Mouse (Mus musculus) heart, embryonic 11.5 days (tissue): ENCODE measurements around the gene Slc22a22. TPM values are rescaled to one million over a fixed set of nuclear protein-coding genes. Genes with fewer than 3 reads are reported as not detected.

ENCODE experiments used
- ATAC-seq: fragments of 200-750 bp; cut with Nextera tagmentation; replicated peaks from 2 replicates; pipeline ENCODE4 v1.8.0; 2017; ENCODE audit warnings: moderate library complexity; ENCODE audit not compliant: insufficient number of reproducible peaks, low FRiP score, low TSS enrichment
- H3K27ac ChIP-seq: fragments of 300-500 bp; sonication (generic); 2 replicates; pipeline ENCODE4 v1.5.1; 2014; ENCODE audit warnings: mild to moderate bottlenecking, low read depth, low read length
- H3K27me3 ChIP-seq: fragments of 300-500 bp; sonication (generic); 2 replicates; pipeline ENCODE4 v1.6.1; 2014; ENCODE audit warnings: mild to moderate bottlenecking, low read length, mixed read lengths; ENCODE audit not compliant: control insufficient read depth, insufficient read depth
- H3K36me3 ChIP-seq: fragments of 300-500 bp; sonication (generic); 2 replicates; pipeline ENCODE4 v1.6.1; 2014; ENCODE audit warnings: mild to moderate bottlenecking, low read length, moderate library complexity, mixed read lengths; ENCODE audit not compliant: control insufficient read depth, insufficient read depth
- H3K4me1 ChIP-seq: fragments of 300-500 bp; sonication (generic); 2 replicates; pipeline ENCODE4 v1.6.1; 2014; ENCODE audit warnings: low read length; ENCODE audit not compliant: control insufficient read depth, insufficient read depth
- H3K4me2 ChIP-seq: fragments of 300-500 bp; sonication (generic); 2 replicates; pipeline ENCODE4 v1.6.1; 2014; ENCODE audit warnings: mild to moderate bottlenecking, moderate library complexity
- H3K4me3 ChIP-seq: fragments of 300-500 bp; sonication (generic); 2 replicates; pipeline ENCODE4 v1.5.1; 2014; ENCODE audit warnings: low read depth, low read length
- H3K9ac ChIP-seq: fragments of 300-500 bp; sonication (generic); 2 replicates; pipeline ENCODE4 v1.6.1; 2014; ENCODE audit warnings: mild to moderate bottlenecking, low read depth, low read length, moderate library complexity
- H3K9me3 ChIP-seq: fragments of 300-500 bp; sonication (generic); replicated peaks from 2 replicates; pipeline ENCODE4 v1.6.1; 2016; ENCODE audit warnings: low read length; ENCODE audit not compliant: control insufficient read depth
- WGBS: fragments of 180-500 bp; shearing (Covaris S2); extraction: QIAGEN DNeasy Blood & Tissue Kit; methylation state at CpG from one replicate; pipeline ENCODE4 v1.1.7; 2014; ENCODE audit not compliant: insufficient replicate concordance; 5-methylcytosine and 5-hydroxymethylcytosine counted together
- polyA plus RNA-seq: library from polyadenylated mRNA; unstranded; fragments of >200 nt; fragmentation: Nextera tagmentation; extraction: Ambion mirVana; gene quantifications from 2 replicates; pipeline ENCODE4 v1.2.1, GENCODE M21; 2014

Slc22a22 gene
- polyA plus RNA-seq, result not detected in 2 replicates

DNA sequence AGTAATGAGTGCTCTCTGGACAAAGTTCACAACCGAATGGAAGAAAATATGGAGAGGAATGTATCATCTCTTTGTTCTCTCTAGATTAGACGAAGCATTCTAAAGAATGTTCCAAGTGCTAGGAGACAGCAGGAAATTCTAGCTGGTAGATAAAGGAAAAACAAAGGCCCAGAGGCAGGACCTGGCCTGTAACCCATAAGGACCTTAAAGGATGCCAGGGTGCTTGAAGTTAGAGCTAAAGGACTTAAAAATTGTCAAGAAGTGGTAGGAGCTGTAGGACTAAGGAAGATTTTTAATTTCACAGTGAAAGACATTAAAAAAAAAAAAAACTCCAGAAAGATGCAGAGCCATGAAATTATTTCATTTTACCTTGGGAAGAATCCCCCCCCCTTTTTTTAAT, at the start of gene Slc22a22:
TSS of gene Slc22a22 (minus strand) at position 101 of the 400 bp plus-strand sequence.
- Histone ChIP-seq H3K4me3 (no peak within 1 kb of the TSS), H3K36me3 (no peaks in the 10 kb centered on the region), H3K9ac (no peak within 1 kb of the TSS), H3K4me2 (no peak within 1 kb of the TSS), H3K9me3 (no peaks in the 10 kb centered on the region), H3K27me3 (no peaks in the 10 kb centered on the region), H3K27ac (no peak within 1 kb of the TSS), H3K4me1 (no peaks in the 10 kb centered on the region)
- ATAC-seq, result no peak
- WGBS, result 37% methylated on average over 2 of the region's 2 CpGs

DNA sequence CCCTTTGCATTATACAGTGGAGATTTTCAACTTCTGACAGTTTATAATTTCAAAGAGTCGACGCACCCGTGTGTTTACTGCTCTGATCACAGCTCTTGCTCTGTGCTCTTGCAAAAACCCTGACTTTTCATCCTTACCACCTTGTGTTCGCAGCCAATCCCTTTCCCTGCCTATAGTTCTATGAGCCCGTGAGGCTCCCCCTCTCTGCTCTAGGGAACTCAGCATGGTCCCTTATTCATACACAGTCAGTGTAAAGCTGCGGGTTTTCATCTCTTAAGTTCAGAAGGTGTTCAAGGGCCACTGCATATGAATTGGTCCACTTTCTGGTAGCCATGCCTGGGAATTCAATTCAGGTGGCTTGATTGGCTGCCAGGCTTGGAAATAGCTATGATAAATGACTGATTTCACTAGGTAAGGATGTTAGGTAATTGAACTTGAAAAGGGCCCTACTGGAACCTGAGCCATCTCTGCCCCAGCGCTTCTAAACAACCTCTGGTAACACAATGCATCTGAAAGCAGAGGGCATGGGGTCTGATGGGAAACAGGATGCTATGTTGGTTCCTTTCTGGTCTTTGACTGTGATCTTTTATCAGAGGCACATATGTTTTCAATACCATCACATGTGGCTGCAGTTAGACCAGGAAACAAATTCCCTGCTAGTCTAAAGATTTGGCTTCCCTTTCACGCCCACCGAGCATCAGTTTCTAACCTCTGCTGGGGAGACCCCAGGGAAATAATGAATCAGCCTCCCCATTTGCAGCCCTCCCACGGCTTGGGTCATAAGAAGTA, 46.3 kb upstream of the Slc22a22 start:
- H3K9me3 ChIP-seq, result no peaks in the 10 kb centered on the region
- no peak overlapping the region for H3K4me2 ChIP-seq
- no peak overlapping the region for H3K27ac ChIP-seq
- 64% methylated on average over 10 of the region's 10 CpGs for WGBS
- ATAC-seq, result no peak
- no peaks in the 10 kb centered on the region for H3K36me3 ChIP-seq
- no peak overlapping the region for H3K4me3 ChIP-seq
- no peak overlapping the region for H3K9ac ChIP-seq
- H3K4me1 ChIP-seq, result no peaks in the 10 kb centered on the region
- no peaks in the 10 kb centered on the region for H3K27me3 ChIP-seq

DNA sequence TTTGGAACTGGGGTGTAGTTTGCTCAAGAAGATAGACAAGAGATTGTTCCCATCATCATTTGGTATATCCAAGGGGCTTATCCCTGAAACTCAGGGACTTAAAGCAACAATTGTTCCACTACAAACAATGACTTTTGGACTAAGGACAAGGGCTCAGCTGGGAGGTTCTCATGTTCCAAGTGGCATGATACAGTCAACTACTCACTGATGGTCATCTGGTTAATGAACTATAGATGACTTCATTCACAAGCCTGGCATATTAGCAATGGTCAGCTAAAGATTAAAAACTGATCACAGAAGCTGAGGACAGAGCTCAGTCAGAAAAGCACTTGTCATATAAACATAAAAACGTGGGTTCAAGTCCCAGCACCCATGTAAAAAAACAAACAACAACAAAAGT, 44.7 kb upstream of the Slc22a22 start:
- WGBS, result 36% methylated on average over 1 of the region's 1 CpGs
- ATAC-seq, result no peak
- Histone ChIP-seq H3K36me3 (no peaks in the 10 kb centered on the region), H3K9ac (no peak overlapping the region), H3K4me3 (no peak overlapping the region), H3K4me2 (no peak overlapping the region), H3K27ac (no peak overlapping the region), H3K27me3 (no peaks in the 10 kb centered on the region), H3K4me1 (no peaks in the 10 kb centered on the region), H3K9me3 (no peaks in the 10 kb centered on the region)

DNA sequence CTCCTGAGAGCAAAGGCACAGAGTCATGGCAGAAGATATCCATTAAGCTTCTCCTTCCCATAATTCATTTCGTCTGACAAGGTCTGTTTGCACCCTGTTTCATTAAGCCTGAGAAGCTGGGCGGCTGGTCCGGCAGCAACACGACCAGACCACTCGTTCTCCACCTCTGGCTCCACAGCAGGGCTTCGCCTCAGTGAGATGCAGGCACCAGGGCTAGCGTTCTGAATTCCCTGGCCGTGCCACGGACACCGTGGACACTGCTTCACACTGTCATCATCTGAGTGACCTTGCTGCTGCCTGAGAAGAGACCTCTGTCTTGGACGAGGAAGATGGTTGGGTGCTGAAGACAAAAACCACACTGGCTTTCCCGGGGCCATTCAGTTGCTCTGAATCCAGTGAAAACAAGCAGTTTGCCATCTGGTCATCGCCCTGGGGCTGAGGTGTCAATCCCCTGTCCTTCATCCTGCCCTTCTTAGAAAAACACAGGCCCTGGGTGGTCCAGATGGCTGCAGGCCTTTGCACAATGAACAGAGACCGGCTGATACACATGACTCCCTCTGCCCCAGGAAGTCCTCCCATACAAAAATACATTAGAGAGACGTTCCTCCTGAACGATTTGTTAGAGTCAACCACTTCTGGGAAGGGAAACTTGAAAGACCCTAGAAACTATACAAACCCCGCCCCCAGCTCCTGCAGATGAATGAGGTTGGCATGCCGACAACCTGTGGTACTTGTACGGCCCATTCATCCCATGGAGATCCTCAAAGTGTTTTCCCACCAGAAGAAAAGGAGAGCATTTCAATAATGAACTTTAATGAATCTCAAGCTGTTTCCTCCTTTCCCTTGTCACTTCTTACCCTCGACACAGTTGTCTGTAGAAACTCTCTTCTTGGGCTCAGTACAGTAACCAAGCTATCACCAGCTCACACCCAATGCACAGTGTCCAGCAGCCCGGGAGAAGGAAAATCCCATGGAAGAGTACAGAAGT, 32.1 kb upstream of the Slc22a22 start:
- H3K36me3 ChIP-seq, result no peaks in the 10 kb centered on the region
- no peak for ATAC-seq
- no peak overlapping the region for H3K27ac ChIP-seq
- no peaks in the 10 kb centered on the region for H3K4me1 ChIP-seq
- no peak overlapping the region for H3K4me3 ChIP-seq
- 38% methylated on average over 21 of the region's 21 CpGs for WGBS
- no peaks in the 10 kb centered on the region for H3K27me3 ChIP-seq
- no peak overlapping the region for H3K4me2 ChIP-seq
- no peak overlapping the region for H3K9ac ChIP-seq
- peaks cover 7% of the 10 kb centered on the region for H3K9me3 ChIP-seq

DNA sequence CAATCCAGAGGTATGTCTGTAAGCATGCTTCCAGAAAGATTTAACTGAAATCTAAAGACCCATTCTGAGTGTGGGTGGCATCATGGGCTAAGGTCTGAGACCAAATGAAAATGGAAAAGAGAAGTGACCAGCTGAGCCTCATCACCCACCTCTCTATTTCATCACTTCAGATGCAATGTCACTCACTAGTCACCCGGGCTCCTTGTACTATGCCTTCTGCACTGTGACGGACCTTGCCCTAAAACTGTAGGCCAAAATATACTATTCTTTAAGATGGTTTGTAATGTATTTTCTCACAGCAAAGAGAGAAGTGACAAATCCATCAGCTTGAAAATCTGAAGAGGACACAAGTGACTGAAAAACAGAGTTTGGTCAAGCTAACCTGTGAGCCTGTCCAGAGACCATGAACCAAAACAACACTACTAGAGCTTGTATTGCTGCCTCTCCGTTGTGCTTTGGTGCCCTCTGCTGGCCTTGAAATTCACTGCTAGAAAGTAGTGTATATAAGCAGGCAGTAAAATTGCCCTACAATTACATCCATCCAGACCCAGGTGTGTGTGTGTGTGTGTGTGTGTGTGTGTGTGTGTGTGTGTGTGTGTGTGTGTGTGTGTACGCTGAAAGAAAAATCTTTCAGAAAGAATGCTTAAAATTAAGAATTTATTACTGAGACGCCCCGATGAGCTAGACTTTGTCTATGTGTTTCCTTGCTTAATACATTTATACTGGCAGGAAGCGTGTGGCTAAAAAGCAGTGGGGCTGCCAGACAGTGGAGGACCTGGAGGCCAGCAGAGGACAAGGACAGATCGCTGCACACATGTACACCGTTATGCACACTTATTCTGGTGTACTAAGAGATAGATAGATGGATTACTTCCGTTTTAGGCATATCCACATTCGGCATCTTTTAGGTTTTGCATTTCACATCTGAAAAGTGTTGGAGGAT, 31.1 kb upstream of the Slc22a22 start:
- Histone ChIP-seq H3K9ac (no peak overlapping the region), H3K36me3 (no peaks in the 10 kb centered on the region), H3K9me3 (peaks cover 1% of the 10 kb centered on the region; the same call in 1 of the 2 replicates), H3K4me2 (no peak overlapping the region), H3K4me1 (no peaks in the 10 kb centered on the region), H3K27me3 (no peaks in the 10 kb centered on the region), H3K4me3 (no peak overlapping the region), H3K27ac (no peak overlapping the region)
- ATAC-seq, result peak; percentile 63; the same call in 1 of the 2 replicates
- 59% methylated on average over 11 of the region's 11 CpGs for WGBS

DNA sequence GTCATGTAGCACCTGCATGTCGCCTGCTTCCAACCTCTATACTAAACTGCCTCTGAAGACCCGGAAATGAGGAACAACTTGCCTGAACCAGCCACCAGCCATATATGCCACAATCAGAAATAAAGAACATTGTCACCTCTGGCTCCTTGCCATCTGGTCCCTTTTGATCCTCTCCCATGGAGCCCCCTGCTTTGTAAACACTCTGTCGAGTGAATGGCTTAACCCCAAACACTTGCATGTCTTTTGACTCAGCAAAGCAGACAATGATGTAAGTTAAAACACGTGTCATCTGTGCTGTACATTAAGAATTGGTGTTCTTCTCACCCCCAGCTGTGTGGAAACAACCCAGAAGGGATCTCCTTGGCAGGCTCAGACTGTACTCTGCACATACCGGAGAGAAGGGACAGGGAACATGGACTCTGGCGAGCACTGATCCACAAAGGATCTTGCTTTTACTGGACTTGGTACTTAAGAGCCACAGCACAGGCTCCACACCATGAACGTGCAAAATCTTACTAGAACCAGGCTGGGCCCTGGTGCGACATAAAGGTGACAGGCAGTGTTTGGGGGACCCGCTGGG, 26.8 kb upstream of the Slc22a22 start:
- 66% methylated on average over 9 of the region's 9 CpGs for WGBS
- H3K4me1 ChIP-seq, result no peaks in the 10 kb centered on the region
- no peak overlapping the region for H3K9ac ChIP-seq
- no peak overlapping the region for H3K4me3 ChIP-seq
- no peak overlapping the region for H3K4me2 ChIP-seq
- no peak overlapping the region for H3K27ac ChIP-seq
- no peaks in the 10 kb centered on the region for H3K36me3 ChIP-seq
- H3K9me3 ChIP-seq, result no peaks in the 10 kb centered on the region
- no peaks in the 10 kb centered on the region for H3K27me3 ChIP-seq
- no peak for ATAC-seq

DNA sequence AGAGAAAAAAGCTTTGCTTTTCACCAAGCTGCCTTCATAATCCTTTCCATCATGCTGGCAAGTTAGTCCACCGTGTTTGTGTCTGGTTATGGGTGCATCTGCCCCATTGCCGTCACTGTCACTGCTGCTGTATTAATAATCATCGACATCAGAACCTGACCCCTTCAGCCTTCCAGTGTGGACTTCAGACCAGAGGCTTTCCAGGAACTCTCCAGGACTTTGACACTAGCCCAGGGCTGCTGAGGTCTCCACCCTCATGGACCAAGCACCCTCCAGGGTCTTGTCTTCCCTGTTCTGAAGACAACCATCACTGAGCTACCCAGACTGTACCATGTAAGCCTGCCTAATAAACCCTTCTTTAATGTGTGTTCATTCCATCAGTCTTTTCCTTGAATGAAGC, 26.2 kb upstream of the Slc22a22 start:
- Histone ChIP-seq H3K36me3 (no peaks in the 10 kb centered on the region), H3K27ac (no peak overlapping the region), H3K4me2 (no peak overlapping the region), H3K4me1 (no peaks in the 10 kb centered on the region), H3K9ac (no peak overlapping the region), H3K4me3 (no peak overlapping the region), H3K9me3 (no peaks in the 10 kb centered on the region), H3K27me3 (no peaks in the 10 kb centered on the region)
- ATAC-seq, result no peak
- 84% methylated on average over 3 of the region's 3 CpGs for WGBS

DNA sequence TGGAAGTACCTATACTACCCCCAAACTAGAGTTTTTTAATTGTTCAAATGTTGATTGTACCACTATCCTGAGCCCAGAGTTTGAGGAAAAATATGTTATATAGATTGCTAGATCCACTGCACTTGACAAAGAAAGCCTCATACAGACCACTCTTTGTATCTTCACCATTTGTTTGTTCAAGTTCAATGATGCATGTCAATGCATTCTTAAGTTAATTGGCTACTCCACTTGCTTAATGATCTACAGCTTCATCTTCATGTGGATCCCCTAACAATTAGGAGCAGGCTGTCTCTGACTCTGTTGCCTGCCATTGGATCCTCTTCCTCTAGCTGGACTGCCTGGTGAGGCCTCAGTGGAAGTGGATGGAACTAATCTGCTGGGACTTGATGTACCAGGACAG, 24.1 kb upstream of the Slc22a22 start:
- ATAC-seq, result no peak
- H3K9me3 ChIP-seq, result no peaks in the 10 kb centered on the region
- H3K4me1 ChIP-seq, result no peaks in the 10 kb centered on the region
- no peaks in the 10 kb centered on the region for H3K36me3 ChIP-seq
- no peak overlapping the region for H3K4me3 ChIP-seq
- H3K9ac ChIP-seq, result no peak overlapping the region
- H3K4me2 ChIP-seq, result no peak overlapping the region
- no peak overlapping the region for H3K27ac ChIP-seq
- H3K27me3 ChIP-seq, result no peaks in the 10 kb centered on the region
